Mouse (Mus musculus): Measurements from ENCODE around the gene Mfge8. TPM values are rescaled to one million over a fixed set of nuclear protein-coding genes. Genes with fewer than 3 reads are reported as not detected.

The Mfge8 gene
- polyA plus RNA-seq, 1 experiment from 2014 or later: 73.4 TPM

DNA sequence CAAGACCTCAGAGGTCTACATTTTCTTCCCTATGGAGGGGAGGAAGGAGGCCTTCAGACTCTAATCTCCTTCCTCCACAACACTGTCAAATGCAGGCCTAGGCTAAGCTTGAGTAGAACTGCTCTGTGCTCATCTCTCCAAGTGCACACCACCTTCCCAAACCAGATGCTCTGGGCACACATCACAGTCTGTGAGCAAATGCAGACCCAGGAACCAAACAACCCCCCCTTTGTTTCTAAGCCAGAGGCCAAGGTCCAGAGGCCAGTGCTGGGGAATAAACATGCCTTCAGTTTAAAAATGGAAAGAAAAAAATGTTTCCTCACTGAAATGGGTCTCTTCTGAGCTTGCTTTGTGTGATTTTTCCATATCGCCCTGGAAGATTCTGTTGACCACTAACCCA, 22.9 kb upstream of the Mfge8 start:
- H3K27me3 ChIP-seq (ENCODE audit: control insufficient read depth, insufficient read depth, low read length): no peaks in the 10 kb centered on the region
- H3K9ac ChIP-seq (ENCODE audit: low read depth, low read length): no peak overlapping the region
- WGBS: 91% methylated on average over 1 of the region's 1 CpGs
- H3K9me3 ChIP-seq (ENCODE audit: control insufficient read depth, low read length): no peaks in the 10 kb centered on the region
- no peaks in the 10 kb centered on the region for H3K36me3 ChIP-seq (ENCODE audit: control insufficient read depth, insufficient read depth, low read length)
- no peaks in the 10 kb centered on the region for H3K4me1 ChIP-seq (replicated peaks; ENCODE audit: control insufficient read depth, insufficient read depth, low read length)
- ATAC-seq (ENCODE audit: low FRiP score) (no peak), DNase-seq (ENCODE audit: low spot score) (no peak)
- H3K4me2 ChIP-seq (replicated peaks; ENCODE audit: low read depth, low read length): no peak overlapping the region
- no peak overlapping the region for H3K4me3 ChIP-seq (ENCODE audit: low read depth, low read length)
- no peak overlapping the region for H3K27ac ChIP-seq (ENCODE audit: low read depth, low read length)

DNA sequence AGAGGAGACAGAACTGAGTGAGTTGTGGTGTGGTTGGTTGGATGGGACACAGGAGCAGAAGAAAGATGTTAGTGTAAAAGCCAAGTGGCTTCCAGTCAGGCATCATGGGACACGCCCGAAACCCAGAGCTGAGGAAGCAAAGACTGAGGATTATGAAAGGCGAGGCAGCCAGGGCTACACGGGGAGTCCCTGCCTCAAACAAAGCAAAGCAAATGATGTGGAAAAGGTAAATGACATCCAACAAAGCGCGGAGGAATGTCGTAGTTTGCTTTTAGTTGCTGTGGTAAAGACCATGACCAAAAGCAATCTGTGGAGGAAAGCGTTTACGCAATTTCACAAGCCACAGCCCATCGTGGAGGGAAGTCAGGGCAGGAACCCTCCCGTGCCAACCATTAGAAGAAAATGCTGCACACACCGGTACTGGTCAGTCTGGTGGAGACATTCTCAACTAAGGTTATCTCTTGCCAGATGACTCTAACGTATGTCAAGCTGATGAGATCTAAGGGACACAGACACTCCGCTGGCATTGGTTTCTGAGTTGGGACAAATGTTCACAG, 18.2 kb upstream of the Mfge8 start:
- H3K36me3 ChIP-seq (ENCODE audit: control insufficient read depth, insufficient read depth, low read length): no peaks in the 10 kb centered on the region
- no peaks in the 10 kb centered on the region for H3K27me3 ChIP-seq (ENCODE audit: control insufficient read depth, insufficient read depth, low read length)
- H3K4me3 ChIP-seq (ENCODE audit: low read depth, low read length): no peak overlapping the region
- H3K9me3 ChIP-seq (ENCODE audit: control insufficient read depth, low read length): no peaks in the 10 kb centered on the region
- DNase-seq (ENCODE audit: low spot score) (peak; percentile 15), ATAC-seq (ENCODE audit: low FRiP score) (no peak)
- H3K4me1 ChIP-seq (replicated peaks; ENCODE audit: control insufficient read depth, insufficient read depth, low read length): no peaks in the 10 kb centered on the region
- no peak overlapping the region for H3K4me2 ChIP-seq (replicated peaks; ENCODE audit: low read depth, low read length)
- no peak overlapping the region for H3K27ac ChIP-seq (ENCODE audit: low read depth, low read length)
- WGBS: 58% methylated on average over 14 of the region's 14 CpGs
- no peak overlapping the region for H3K9ac ChIP-seq (ENCODE audit: low read depth, low read length)

DNA sequence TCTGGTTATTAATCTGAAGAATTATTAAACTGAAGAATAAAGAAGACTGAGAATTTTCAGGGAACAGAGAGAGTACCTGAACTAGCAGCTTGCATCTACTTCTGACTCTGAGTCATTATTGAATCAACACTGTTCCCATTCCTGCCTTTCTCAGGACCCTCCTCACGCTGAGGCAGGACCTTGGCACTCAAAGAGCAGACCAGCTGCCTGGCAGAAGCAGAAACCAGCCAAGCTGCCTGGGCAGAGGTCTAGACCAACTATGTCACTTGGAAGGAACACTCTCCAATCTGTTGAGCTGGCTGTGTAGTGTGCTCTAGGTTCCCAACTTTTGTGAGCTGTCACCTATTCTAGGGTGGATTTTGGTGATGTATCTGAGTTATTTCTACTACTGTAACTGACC, 10.5 kb upstream of the Mfge8 start:
- Histone ChIP-seq H3K9me3 (ENCODE audit: control insufficient read depth, low read length) (no peaks in the 10 kb centered on the region), H3K27ac (ENCODE audit: low read depth, low read length) (no peak overlapping the region), H3K27me3 (ENCODE audit: control insufficient read depth, insufficient read depth, low read length) (no peaks in the 10 kb centered on the region), H3K4me3 (ENCODE audit: low read depth, low read length) (no peak overlapping the region), H3K36me3 (ENCODE audit: control insufficient read depth, insufficient read depth, low read length) (no peaks in the 10 kb centered on the region), H3K4me1 (replicated peaks; ENCODE audit: control insufficient read depth, insufficient read depth, low read length) (no peaks in the 10 kb centered on the region), H3K4me2 (replicated peaks; ENCODE audit: low read depth, low read length) (no peak overlapping the region), H3K9ac (ENCODE audit: low read depth, low read length) (no peak overlapping the region)
- DNase-seq (ENCODE audit: low spot score): no peak
- WGBS: 56% methylated on average over 1 of the region's 1 CpGs
- ATAC-seq (ENCODE audit: low FRiP score): no peak

DNA sequence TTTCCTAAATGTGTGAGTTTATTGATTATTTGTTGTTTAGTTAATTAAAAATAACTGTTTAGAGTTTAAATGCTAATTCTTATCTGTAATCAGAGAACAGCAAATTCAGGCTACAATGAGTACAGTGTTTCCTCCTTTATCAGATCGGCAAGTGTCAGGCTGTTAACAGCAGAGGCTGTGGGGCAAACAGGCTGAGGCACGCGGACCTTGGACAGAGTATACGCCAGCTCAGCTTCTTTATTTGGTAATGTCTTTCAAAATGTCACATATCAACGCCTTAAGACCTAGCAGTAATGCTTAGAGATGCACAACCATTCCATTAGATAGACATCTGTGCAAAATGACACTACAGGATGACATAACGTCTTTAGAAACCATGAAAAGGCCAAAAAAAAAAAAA, 662 bp upstream of the Mfge8 start:
- no peak overlapping the region for H3K27ac ChIP-seq (ENCODE audit: low read depth, low read length)
- H3K27me3 ChIP-seq (ENCODE audit: control insufficient read depth, insufficient read depth, low read length): no peaks in the 10 kb centered on the region
- no peak overlapping the region for H3K4me3 ChIP-seq (ENCODE audit: low read depth, low read length)
- no peak overlapping the region for H3K9ac ChIP-seq (ENCODE audit: low read depth, low read length)
- H3K9me3 ChIP-seq (ENCODE audit: control insufficient read depth, low read length): no peaks in the 10 kb centered on the region
- 0 out of 2 replicates have a peak, but pooled peaks cover 3% of the 10 kb centered on the region for H3K4me1 ChIP-seq (replicated peaks; ENCODE audit: control insufficient read depth, insufficient read depth, low read length)
- peak overlapping the region; percentile 69; the same call in 1 of the 2 replicates for H3K4me2 ChIP-seq (replicated peaks; ENCODE audit: low read depth, low read length)
- ATAC-seq (ENCODE audit: low FRiP score) (no peak), DNase-seq (ENCODE audit: low spot score) (no peak)
- WGBS: 72% methylated on average over 6 of the region's 6 CpGs
- 0 out of 2 replicates have a peak, but pooled peaks cover 2% of the 10 kb centered on the region for H3K36me3 ChIP-seq (ENCODE audit: control insufficient read depth, insufficient read depth, low read length)

DNA sequence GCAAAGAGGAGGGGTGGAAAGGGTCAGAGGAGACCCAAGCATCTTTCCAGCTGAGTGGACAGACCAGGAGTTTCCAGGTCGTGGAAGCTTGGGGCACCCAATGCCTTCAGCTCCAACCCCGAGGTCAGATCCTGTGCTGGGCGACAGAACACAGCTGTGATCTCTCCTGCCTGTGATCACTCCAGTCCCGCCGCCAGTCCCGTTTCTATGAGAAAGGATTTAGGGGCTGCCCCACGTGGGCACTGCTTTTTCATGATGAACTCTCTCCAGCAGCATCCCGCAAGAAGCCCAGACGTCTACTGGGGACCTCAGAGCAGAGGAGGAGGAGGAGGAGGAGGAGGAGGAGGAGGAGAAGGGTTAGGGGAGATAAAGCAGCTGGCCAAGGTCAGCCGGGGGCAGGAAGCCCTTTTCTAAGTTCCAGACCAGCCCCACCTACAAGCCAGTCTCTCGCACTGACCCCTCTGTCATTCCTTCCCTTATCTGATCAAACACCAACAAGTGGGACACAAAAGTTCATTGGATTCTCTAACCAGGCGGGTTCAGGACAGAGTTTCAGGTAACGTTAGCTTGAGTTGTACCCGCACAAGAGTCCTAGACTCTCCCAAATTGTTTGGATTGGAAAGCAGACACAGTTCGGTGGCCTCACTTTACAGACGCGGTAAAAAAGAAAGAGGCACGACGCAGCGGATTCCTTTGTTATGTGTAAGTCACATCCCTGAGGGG, 768 bp downstream of the Mfge8 start:
- peak overlapping the region; percentile 20 for H3K9ac ChIP-seq (ENCODE audit: low read depth, low read length)
- DNase-seq (ENCODE audit: low spot score): peak; percentile 49
- no peaks in the 10 kb centered on the region for H3K9me3 ChIP-seq (ENCODE audit: control insufficient read depth, low read length)
- 0 out of 2 replicates have a peak, but pooled peaks cover 2% of the 10 kb centered on the region for H3K36me3 ChIP-seq (ENCODE audit: control insufficient read depth, insufficient read depth, low read length)
- H3K4me1 ChIP-seq (replicated peaks; ENCODE audit: control insufficient read depth, insufficient read depth, low read length): 0 out of 2 replicates have a peak, but pooled peaks cover 3% of the 10 kb centered on the region
- 1% methylated on average over 19 of the region's 20 CpGs for WGBS
- peak overlapping the region; percentile 44 for H3K4me3 ChIP-seq (ENCODE audit: low read depth, low read length)
- no peak for ATAC-seq (ENCODE audit: low FRiP score)
- peak overlapping the region; percentile 69 for H3K4me2 ChIP-seq (replicated peaks; ENCODE audit: low read depth, low read length)
- H3K27me3 ChIP-seq (ENCODE audit: control insufficient read depth, insufficient read depth, low read length): no peaks in the 10 kb centered on the region
- H3K27ac ChIP-seq (ENCODE audit: low read depth, low read length): no peak overlapping the region

DNA sequence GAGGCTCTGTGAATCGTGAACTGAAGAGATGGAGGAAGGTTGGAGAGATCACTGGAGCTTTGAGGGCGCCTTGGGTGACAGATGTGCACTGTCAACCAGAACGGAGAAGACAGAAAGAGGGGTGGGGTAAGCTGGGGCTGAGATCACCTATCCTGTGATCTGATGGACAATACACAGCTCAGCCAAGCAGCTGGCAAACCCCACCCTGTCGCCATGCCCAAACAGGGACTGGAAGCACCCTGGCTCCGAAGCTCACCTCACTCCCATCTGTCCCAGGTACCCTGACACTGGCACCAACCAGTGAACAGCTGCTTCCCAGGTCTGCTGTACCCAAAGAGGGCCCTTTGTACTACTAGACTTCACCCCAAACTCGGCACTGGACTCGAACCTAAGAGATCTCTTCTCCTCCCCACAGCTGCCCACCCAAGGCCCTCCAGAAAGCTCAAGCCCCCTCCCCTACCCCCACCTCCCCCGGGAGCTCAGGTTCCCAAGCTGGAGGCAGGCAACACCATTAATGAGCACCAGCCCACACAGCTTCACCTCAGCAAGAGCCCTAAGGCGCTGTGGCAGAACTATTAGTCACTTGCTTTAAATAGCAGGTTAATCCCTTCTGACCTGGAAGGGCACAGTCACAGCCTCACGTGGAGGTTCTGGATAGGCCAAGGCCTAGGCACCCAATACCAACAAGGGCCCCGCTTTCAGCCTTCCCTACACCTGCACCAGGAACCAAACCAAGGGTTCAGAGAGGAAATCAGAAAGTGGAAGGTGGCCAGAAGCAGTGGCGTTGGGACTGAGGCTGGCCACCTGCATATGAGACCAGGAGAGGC, 1.6 kb downstream of the Mfge8 start:
- Histone ChIP-seq H3K4me2 (replicated peaks; ENCODE audit: low read depth, low read length) (peak overlapping the region; percentile 69), H3K4me1 (replicated peaks; ENCODE audit: control insufficient read depth, insufficient read depth, low read length) (0 out of 2 replicates have a peak, but pooled peaks cover 3% of the 10 kb centered on the region), H3K9me3 (ENCODE audit: control insufficient read depth, low read length) (no peaks in the 10 kb centered on the region), H3K4me3 (ENCODE audit: low read depth, low read length) (no peak overlapping the region), H3K27me3 (ENCODE audit: control insufficient read depth, insufficient read depth, low read length) (no peaks in the 10 kb centered on the region), H3K36me3 (ENCODE audit: control insufficient read depth, insufficient read depth, low read length) (0 out of 2 replicates have a peak, but pooled peaks cover 2% of the 10 kb centered on the region), H3K9ac (ENCODE audit: low read depth, low read length) (no peak overlapping the region), H3K27ac (ENCODE audit: low read depth, low read length) (no peak overlapping the region)
- ATAC-seq (ENCODE audit: low FRiP score): no peak
- no peak for DNase-seq (ENCODE audit: low spot score)
- WGBS: 62% methylated on average over 12 of the region's 12 CpGs

DNA sequence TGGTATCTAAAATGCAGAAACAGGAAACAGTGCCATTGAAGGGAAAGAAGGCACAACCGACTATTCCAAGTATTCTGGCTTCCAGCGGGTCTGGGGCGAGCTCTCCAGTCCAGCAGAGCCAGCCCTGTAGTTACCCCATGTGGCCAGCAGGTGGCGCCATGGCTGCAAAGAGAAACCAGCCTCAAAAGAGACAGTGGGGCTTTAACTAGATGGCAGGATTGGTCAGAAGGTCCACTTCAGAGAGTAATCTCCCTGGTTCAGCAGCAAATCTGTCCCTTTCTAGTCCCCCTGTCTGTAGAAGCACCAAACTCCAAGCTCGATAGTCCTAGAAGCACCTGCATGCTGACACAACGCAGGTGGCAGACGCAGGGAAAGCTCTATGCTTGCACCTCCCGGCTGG, 8.0 kb downstream of the Mfge8 start:
- no peak overlapping the region for H3K4me3 ChIP-seq (ENCODE audit: low read depth, low read length)
- H3K27me3 ChIP-seq (ENCODE audit: control insufficient read depth, insufficient read depth, low read length): no peaks in the 10 kb centered on the region
- H3K4me2 ChIP-seq (replicated peaks; ENCODE audit: low read depth, low read length): no peak overlapping the region
- no peak overlapping the region for H3K27ac ChIP-seq (ENCODE audit: low read depth, low read length)
- H3K9ac ChIP-seq (ENCODE audit: low read depth, low read length): no peak overlapping the region
- H3K9me3 ChIP-seq (ENCODE audit: control insufficient read depth, low read length): no peaks in the 10 kb centered on the region
- 0 out of 2 replicates have a peak, but pooled peaks cover 2% of the 10 kb centered on the region for H3K36me3 ChIP-seq (ENCODE audit: control insufficient read depth, insufficient read depth, low read length)
- no peak for ATAC-seq (ENCODE audit: low FRiP score)
- DNase-seq (ENCODE audit: low spot score): peak; percentile 91
- no peaks in the 10 kb centered on the region for H3K4me1 ChIP-seq (replicated peaks; ENCODE audit: control insufficient read depth, insufficient read depth, low read length)
- WGBS: 35% methylated on average over 8 of the region's 8 CpGs

DNA sequence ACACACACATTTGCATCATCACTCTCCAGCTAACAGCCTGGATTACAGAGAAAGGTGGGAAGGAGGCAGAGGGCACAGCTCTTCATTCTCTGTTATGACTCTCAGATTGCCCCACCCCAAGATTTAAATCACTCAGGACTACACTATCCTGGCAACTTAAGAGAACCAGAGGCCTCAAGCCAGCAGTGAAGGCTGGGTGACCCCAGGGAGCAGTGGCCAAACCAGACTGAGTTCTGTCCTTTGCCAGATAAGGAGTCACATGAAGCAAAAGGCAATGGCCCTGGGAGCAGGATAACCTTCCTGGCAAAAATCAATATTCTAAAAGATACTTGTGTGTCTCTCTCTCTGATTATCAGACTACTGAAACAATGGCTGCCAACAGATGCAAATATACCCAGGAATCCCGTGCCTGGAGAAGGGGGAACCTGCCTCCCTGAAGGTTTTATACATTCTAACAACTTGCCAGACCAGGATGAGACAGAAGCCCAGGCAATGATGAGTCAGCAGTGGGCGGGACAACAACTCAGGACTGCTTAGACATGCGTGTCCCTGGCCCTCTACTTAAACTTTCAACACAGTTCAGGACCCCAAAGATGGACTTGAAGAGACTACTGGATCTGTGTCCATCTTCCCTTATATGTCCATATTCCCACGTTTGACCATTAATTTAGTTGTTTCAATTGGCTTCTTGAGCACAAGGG, 8.8 kb downstream of the Mfge8 start:
- Histone ChIP-seq H3K27me3 (ENCODE audit: control insufficient read depth, insufficient read depth, low read length) (no peaks in the 10 kb centered on the region), H3K9ac (ENCODE audit: low read depth, low read length) (no peak overlapping the region), H3K9me3 (ENCODE audit: control insufficient read depth, low read length) (no peaks in the 10 kb centered on the region), H3K4me1 (replicated peaks; ENCODE audit: control insufficient read depth, insufficient read depth, low read length) (no peaks in the 10 kb centered on the region), H3K27ac (ENCODE audit: low read depth, low read length) (no peak overlapping the region), H3K4me3 (ENCODE audit: low read depth, low read length) (no peak overlapping the region), H3K4me2 (replicated peaks; ENCODE audit: low read depth, low read length) (no peak overlapping the region), H3K36me3 (ENCODE audit: control insufficient read depth, insufficient read depth, low read length) (0 out of 2 replicates have a peak, but pooled peaks cover 2% of the 10 kb centered on the region)
- WGBS: 51% methylated on average over 4 of the region's 4 CpGs
- ATAC-seq (ENCODE audit: low FRiP score) (no peak), DNase-seq (ENCODE audit: low spot score) (no peak)

Measured in hindbrain, embryonic 11.5 days (tissue).